Mouse (Mus musculus): Measurements from ENCODE around the gene Mdc1. TPM values are rescaled to one million over a fixed set of nuclear protein-coding genes. Genes with fewer than 3 reads are reported as not detected.

Mdc1 gene
- polyA plus RNA-seq, 1 experiment from 2014 or later = 10.0 TPM

GRCm38 (mm10) chr17:35903992-35904355, 62.7 kb downstream of the Mdc1 start:
- peaks cover 2% of the 10 kb centered on the region for H3K4me1 ChIP-seq (ENCODE audit: control insufficient read depth, low read depth, low read length)
- H3K4me2 ChIP-seq (ENCODE audit: low read depth, low read length) = no peak overlapping the region
- no peaks in the 10 kb centered on the region for H3K36me3 ChIP-seq (ENCODE audit: control insufficient read depth, insufficient read depth)
- no peak overlapping the region for H3K27ac ChIP-seq (ENCODE audit: low read length)
- ATAC-seq (ENCODE audit: low read depth) = no peak
- 35% methylated on average over 4 of the region's 4 CpGs for WGBS (ENCODE audit: insufficient replicate concordance)
- no peak overlapping the region for H3K4me3 ChIP-seq (ENCODE audit: low read depth, low read length)
- H3K9me3 ChIP-seq (replicated peaks; ENCODE audit: control insufficient read depth, low read length) = no peaks in the 10 kb centered on the region
- H3K27me3 ChIP-seq (ENCODE audit: control insufficient read depth, insufficient read depth, low read depth, low read length) = no peaks in the 10 kb centered on the region
- H3K9ac ChIP-seq (ENCODE audit: low read depth, low read length) = no peak overlapping the region

DNA sequence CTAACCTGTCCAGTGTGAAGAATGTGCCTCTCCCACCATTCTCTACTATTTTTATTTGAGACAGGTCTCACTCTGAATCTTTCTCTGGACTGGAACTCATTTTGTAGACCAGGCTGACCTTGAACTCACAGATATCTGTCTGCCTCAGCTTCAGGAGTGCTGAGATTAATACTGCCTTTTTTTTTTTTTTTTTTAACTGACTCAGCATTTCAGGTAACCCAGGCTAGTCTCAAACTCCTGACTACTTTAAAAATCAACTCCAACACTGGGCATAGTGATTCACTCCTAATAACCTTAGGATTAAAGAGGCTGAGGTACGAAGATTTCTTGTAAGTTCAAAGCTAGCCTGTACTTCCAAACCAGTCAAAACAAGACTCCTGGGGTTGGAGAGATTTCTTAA, 64.3 kb downstream of the Mdc1 start:
- H3K4me3 ChIP-seq (ENCODE audit: low read depth, low read length) = no peak overlapping the region
- no peak overlapping the region for H3K4me2 ChIP-seq (ENCODE audit: low read depth, low read length)
- H3K4me1 ChIP-seq (ENCODE audit: control insufficient read depth, low read depth, low read length) = peaks cover 12% of the 10 kb centered on the region
- no peak overlapping the region for H3K9ac ChIP-seq (ENCODE audit: low read depth, low read length)
- no peak overlapping the region for H3K27ac ChIP-seq (ENCODE audit: low read length)
- 76% methylated on average over 1 of the region's 1 CpGs for WGBS (ENCODE audit: insufficient replicate concordance)
- no peaks in the 10 kb centered on the region for H3K36me3 ChIP-seq (ENCODE audit: control insufficient read depth, insufficient read depth)
- no peaks in the 10 kb centered on the region for H3K9me3 ChIP-seq (replicated peaks; ENCODE audit: control insufficient read depth, low read length)
- no peak for ATAC-seq (ENCODE audit: low read depth)
- no peaks in the 10 kb centered on the region for H3K27me3 ChIP-seq (ENCODE audit: control insufficient read depth, insufficient read depth, low read depth, low read length)

- no peak for ATAC-seq (ENCODE audit: low read depth)
- no peak overlapping the region for H3K9ac ChIP-seq (ENCODE audit: low read depth, low read length)
- peaks cover 7% of the 10 kb centered on the region for H3K36me3 ChIP-seq (ENCODE audit: control insufficient read depth, insufficient read depth)
- H3K27me3 ChIP-seq (ENCODE audit: control insufficient read depth, insufficient read depth, low read depth, low read length) = no peaks in the 10 kb centered on the region
- 41% methylated on average over 2 of the region's 2 CpGs for WGBS (ENCODE audit: insufficient replicate concordance)
- no peak overlapping the region for H3K4me2 ChIP-seq (ENCODE audit: low read depth, low read length)
- no peak overlapping the region for H3K27ac ChIP-seq (ENCODE audit: low read length)
- no peak overlapping the region for H3K4me3 ChIP-seq (ENCODE audit: low read depth, low read length)
- no peaks in the 10 kb centered on the region for H3K9me3 ChIP-seq (replicated peaks; ENCODE audit: control insufficient read depth, low read length)
- peaks cover 16% of the 10 kb centered on the region for H3K4me1 ChIP-seq (ENCODE audit: control insufficient read depth, low read depth, low read length)
These were observed 66.3 kb downstream of the Mdc1 start for GRCm38 (mm10) chr17:35907609-35908008.

Small RNAs within 50 kb of the gene (microRNA-seq; reads per million reads assigned to microRNA genes)
- 4.4 reads per million, percentile 16 among the genes with 10 or more reads in this experiment for gene Gm28033

Other genes with a start within 250 kb of the Mdc1 start
- gene Sfta2, start 240.0 kb upstream of the Mdc1 start, polyA plus RNA-seq (2015; fragmentation: Nextera tagmentation; extraction: Ambion mirVana) = not detected in 2 replicates
- gene Gm9573, start 214.9 kb upstream of the Mdc1 start, polyA plus RNA-seq (2015; fragmentation: Nextera tagmentation; extraction: Ambion mirVana) = not detected in 2 replicates
- not detected in 2 replicates for gene Mucl3, start 197.8 kb upstream of the Mdc1 start, polyA plus RNA-seq (2015; fragmentation: Nextera tagmentation; extraction: Ambion mirVana)
- gene Vars2, start 173.9 kb upstream of the Mdc1 start, polyA plus RNA-seq (2015; fragmentation: Nextera tagmentation; extraction: Ambion mirVana) = 4.9 and 6.5 TPM in 2 replicates
- gene Gtf2h4, start 167.8 kb upstream of the Mdc1 start, polyA plus RNA-seq (2015; fragmentation: Nextera tagmentation; extraction: Ambion mirVana) = 21.4 and 21.6 TPM in 2 replicates
- gene Ddr1, start 136.9 kb upstream of the Mdc1 start, polyA plus RNA-seq (2015; fragmentation: Nextera tagmentation; extraction: Ambion mirVana) = 2.9 and 4.1 TPM in 2 replicates
- gene Ier3, start 19.8 kb upstream of the Mdc1 start, polyA plus RNA-seq (2015; fragmentation: Nextera tagmentation; extraction: Ambion mirVana) = 15.8 and 19.4 TPM in 2 replicates
- gene Flot1, start 18.3 kb upstream of the Mdc1 start, polyA plus RNA-seq (2015; fragmentation: Nextera tagmentation; extraction: Ambion mirVana) = 32.7 and 33.6 TPM in 2 replicates
- 328 and 345 TPM in 2 replicates for gene Tubb5, start 3.2 kb upstream of the Mdc1 start, polyA plus RNA-seq (2015; fragmentation: Nextera tagmentation; extraction: Ambion mirVana)
- 20.7 and 21.1 TPM in 2 replicates for gene Nrm, start 19.8 kb downstream of the Mdc1 start, polyA plus RNA-seq (2015; fragmentation: Nextera tagmentation; extraction: Ambion mirVana)
- 10.5 and 14.2 TPM in 2 replicates for gene Ppp1r18, start 24.1 kb downstream of the Mdc1 start, polyA plus RNA-seq (2015; fragmentation: Nextera tagmentation; extraction: Ambion mirVana)
- gene Dhx16, start 38.3 kb downstream of the Mdc1 start, polyA plus RNA-seq (2015; fragmentation: Nextera tagmentation; extraction: Ambion mirVana) = 29.1 and 29.8 TPM in 2 replicates
- 7.9 and 8.0 TPM in 2 replicates for gene 2310061I04Rik, start 55.9 kb downstream of the Mdc1 start, polyA plus RNA-seq (2015; fragmentation: Nextera tagmentation; extraction: Ambion mirVana)
- 7.4 and 7.7 TPM in 2 replicates for gene Atat1, start 68.6 kb downstream of the Mdc1 start, polyA plus RNA-seq (2015; fragmentation: Nextera tagmentation; extraction: Ambion mirVana)
- 56.3 and 60.9 TPM in 2 replicates for gene Mrps18b, start 74.9 kb downstream of the Mdc1 start, polyA plus RNA-seq (2015; fragmentation: Nextera tagmentation; extraction: Ambion mirVana)
- gene Ppp1r10, start 74.9 kb downstream of the Mdc1 start, polyA plus RNA-seq (2015; fragmentation: Nextera tagmentation; extraction: Ambion mirVana) = 22.2 and 24.7 TPM in 2 replicates
- 42.4 and 43.9 TPM in 2 replicates for gene Abcf1, start 128.2 kb downstream of the Mdc1 start, polyA plus RNA-seq (2015; fragmentation: Nextera tagmentation; extraction: Ambion mirVana)
- 8.8 and 8.9 TPM in 2 replicates for gene Gnl1, start 138.3 kb downstream of the Mdc1 start, polyA plus RNA-seq (2015; fragmentation: Nextera tagmentation; extraction: Ambion mirVana)
- gene Prr3, start 138.7 kb downstream of the Mdc1 start, polyA plus RNA-seq (2015; fragmentation: Nextera tagmentation; extraction: Ambion mirVana) = 5.5 and 5.9 TPM in 2 replicates
- gene H2-T24, start 179.0 kb downstream of the Mdc1 start, polyA plus RNA-seq (2015; fragmentation: Nextera tagmentation; extraction: Ambion mirVana) = 6.6 and 7.9 TPM in 2 replicates
- gene H2-T23, start 191.3 kb downstream of the Mdc1 start, polyA plus RNA-seq (2015; fragmentation: Nextera tagmentation; extraction: Ambion mirVana) = 69.6 and 73.5 TPM in 2 replicates
- 11.3 and 13.4 TPM in 2 replicates for gene H2-T22, start 201.2 kb downstream of the Mdc1 start, polyA plus RNA-seq (2015; fragmentation: Nextera tagmentation; extraction: Ambion mirVana)
- gene Gm6034, start 201.4 kb downstream of the Mdc1 start, polyA plus RNA-seq (2015; fragmentation: Nextera tagmentation; extraction: Ambion mirVana) = not detected in 2 replicates
- 0.20 TPM in 1 of 2 replicates, not detected in the other for gene Gm11127, start 216.9 kb downstream of the Mdc1 start, polyA plus RNA-seq (2015; fragmentation: Nextera tagmentation; extraction: Ambion mirVana)

All from liver, embryonic 16.5 days (tissue).